ENCODE assay signal across 9 mouse cellular contexts in the genomic region with DNA sequence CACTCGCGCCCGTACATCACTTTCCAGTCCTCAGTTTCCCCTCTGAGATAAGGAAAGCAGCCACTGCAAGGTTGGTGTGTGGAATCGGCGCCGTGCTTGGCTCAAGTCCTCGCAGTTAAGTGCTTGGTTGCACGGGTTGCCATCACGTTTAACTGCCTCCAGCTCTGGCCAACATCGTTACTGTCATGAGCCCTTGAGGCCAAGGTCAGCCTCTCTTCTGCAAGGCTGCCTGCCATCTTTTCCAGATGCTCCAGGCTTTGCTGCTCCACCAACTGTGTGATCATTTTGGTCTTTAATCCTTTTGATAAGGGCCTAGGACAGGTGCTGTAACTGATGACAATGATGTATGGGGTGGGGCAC. TPM values are rescaled to one million over a fixed set of nuclear protein-coding genes. Genes with fewer than 3 reads are reported as not detected.
DNase-seq lines count a peak whose midpoint lies in the region; ATAC-seq and TF ChIP-seq lines count a peak whose summit lies in the region.
"Had no signal": no experiment of that assay in that cellular context is flagged by ENCODE, and none has a peak within 500 bp of the region (broad histone marks: within the 10 kb centered on the region; RNA-seq: fewer than 3 reads in every experiment).

No protein-coding gene starts in this region.

- H3K27me3 ChIP-seq in heart, adult 2 months (ENCODE audit: control insufficient read depth, insufficient read depth, low read length), result no peaks in the 10 kb centered on the region
- peaks cover 16% of the 10 kb centered on the region for H3K27me3 ChIP-seq in G1E (ENCODE audit: insufficient read depth, low read length)
- no peaks in the 10 kb centered on the region for H3K27me3 ChIP-seq in heart, embryonic 14.5 days (ENCODE audit: control insufficient read depth, insufficient read depth, low read length)
- peaks cover 26% of the 10 kb centered on the region for H3K27me3 ChIP-seq in midbrain, embryonic 10.5 days (ENCODE audit: low read depth, poor library complexity, severe bottlenecking)

- no peaks in the 10 kb centered on the region; the same call in 1 of the 2 replicates for H3K79me2 ChIP-seq in heart, adult 2 months (replicated peaks; ENCODE audit: control insufficient read depth, insufficient read depth, low read length)

- DNase-seq in heart, adult 2 months, result no peak
- no peak for DNase-seq in heart, postnatal 25 days (ENCODE audit: low spot score)
- no peak for DNase-seq in G1E (ENCODE audit: low spot score)
- peak; percentile 38 for DNase-seq in midbrain, embryonic 10.5 days (ENCODE audit: low spot score)
- no peak for DNase-seq in left cerebral cortex, adult 9 months (ENCODE audit: low spot score in 2 of 2)
- DNase-seq in thymus, postnatal 0 days (ENCODE audit: low spot score), result no peak

- peak overlapping the region; percentile 88 for H3K4me2 ChIP-seq in heart, embryonic 14.5 days (ENCODE audit: low read length)

- no peak for TF ChIP-seq POLR2A in heart, adult 2 months (IDR thresholded peaks at IDR 0.05; ENCODE audit: insufficient read depth, low read depth, low read length)

- TF ChIP-seq EP300 in heart, adult 2 months (IDR thresholded peaks at IDR 0.05; ENCODE audit: insufficient read depth, low read depth, low read length), result no peak

- H3K9ac ChIP-seq in heart, adult 2 months (ENCODE audit: low read depth, low read length), result peak overlapping the region; percentile 67
- H3K9ac ChIP-seq in heart, embryonic 14.5 days (ENCODE audit: low read length), result peak overlapping the region; percentile 89

- no peaks in the 10 kb centered on the region for H3K36me3 ChIP-seq in heart, adult 2 months (ENCODE audit: control insufficient read depth, insufficient read depth, low read length)
- H3K36me3 ChIP-seq in G1E (replicated peaks), result peaks cover 39% of the 10 kb centered on the region
- H3K36me3 ChIP-seq in heart, embryonic 14.5 days (ENCODE audit: control insufficient read depth, insufficient read depth, low read length), result peaks cover 13% of the 10 kb centered on the region
- peaks cover 35% of the 10 kb centered on the region for H3K36me3 ChIP-seq in midbrain, embryonic 10.5 days

- intact Hi-C loops in heart, adult 2 months (cut with DNase I), result loop anchor here (2.0 kb wide), 1 partner anchor 17 kb away; no protein-coding TSS in a partner anchor
- intact Hi-C loops in heart, postnatal 25 days (cut with DNase I), result no loop called here

- peaks cover 6% of the 10 kb centered on the region for H3K9me3 ChIP-seq in G1E (replicated peaks)
- no peaks in the 10 kb centered on the region for H3K9me3 ChIP-seq in heart, embryonic 14.5 days (ENCODE audit: control insufficient read depth, low read length)
- no peaks in the 10 kb centered on the region for H3K9me3 ChIP-seq in midbrain, embryonic 10.5 days (replicated peaks)

- under 1% methylated on average over 10 of the region's 10 CpGs for WGBS in heart, adult 2 months
- WGBS in heart, embryonic 14.5 days, result 1% methylated on average over 10 of the region's 10 CpGs
- 13% methylated on average over 10 of the region's 10 CpGs for WGBS in midbrain, embryonic 10.5 days

- TF ChIP-seq CTCF in heart, adult 2 months (IDR thresholded peaks at IDR 0.05), result no peak
- TF ChIP-seq CTCF in G1E (IDR thresholded peaks at IDR 0.05; ENCODE audit: low read depth, low read length), result no peak

- peaks cover 7% of the 10 kb centered on the region for H3K4me1 ChIP-seq in heart, adult 2 months (ENCODE audit: control insufficient read depth, insufficient read depth, low read length)
- peaks cover 52% of the 10 kb centered on the region for H3K4me1 ChIP-seq in G1E (ENCODE audit: insufficient read depth, low read depth, low read length)
- H3K4me1 ChIP-seq in heart, embryonic 14.5 days (ENCODE audit: control insufficient read depth in 2 of 2, insufficient read depth in 2 of 2, low read length in 2 of 2), result peaks cover 10 to 18% of the 10 kb centered on the region in 2 experiments
- H3K4me1 ChIP-seq in midbrain, embryonic 10.5 days, result peaks cover 38% of the 10 kb centered on the region

- no peak for ATAC-seq in G1E (ENCODE audit: extremely low read depth, insufficient number of reproducible peaks, low FRiP score, poor library complexity, severe bottlenecking)
- no peak for ATAC-seq in heart, embryonic 14.5 days (ENCODE audit: insufficient number of reproducible peaks, insufficient read depth, low FRiP score, low read depth)
- no peak for ATAC-seq in frontal cortex, adult (ENCODE audit: low TSS enrichment)

- H3K27ac ChIP-seq in heart, adult 2 months, result peak overlapping the region; percentile 93
- peak overlapping the region; percentile 87 to 89 for H3K27ac ChIP-seq in heart, embryonic 14.5 days (replicated peaks in 1 of 2; ENCODE audit: control insufficient read depth in 1 of 2, insufficient read depth in 1 of 2, low read depth in 2 of 2, low read length in 2 of 2)
- H3K27ac ChIP-seq in midbrain, embryonic 10.5 days (replicated peaks), result peak overlapping the region; percentile 96

- peak overlapping the region; percentile 91 for H3K4me3 ChIP-seq in heart, adult 2 months
- peak overlapping the region; percentile 95 for H3K4me3 ChIP-seq in G1E (ENCODE audit: low read depth, low read length)
- peak overlapping the region; percentile 65 to 72 for H3K4me3 ChIP-seq in heart, embryonic 14.5 days (ENCODE audit: control insufficient read depth in 1 of 2, insufficient read depth in 1 of 2, low read depth in 1 of 2, low read length in 2 of 2)
- peak overlapping the region; percentile 84 for H3K4me3 ChIP-seq in midbrain, embryonic 10.5 days

RNA-seq across cellular contexts. Expression of a gene that starts 0.7 kb away (rescaled TPM):
- total RNA-seq in heart, adult 2 months (2021), result 10 to 100 TPM; 22.0 to 27.3 TPM
- polyA plus RNA-seq in heart, adult 2 months (2012; rRNA removed), result 27.4 and 30.2 TPM in 2 replicates
- total RNA-seq in heart, postnatal 25 days (2021), result 10 to 100 TPM; 30.6 to 31.1 TPM
- 27.5 and 29.4 TPM in 2 replicates for total RNA-seq in G1E (2014; fragmentation: Nextera tagmentation)
- 18.9 and 26.0 TPM in 2 replicates for total RNA-seq in G1E (2017)
- 66.9 and 69.6 TPM in 2 replicates for polyA plus RNA-seq in G1E (2012)
- polyA plus RNA-seq in heart, embryonic 14.5 days (2014; fragmentation: Nextera tagmentation; extraction: Ambion mirVana), result 84.2 and 84.9 TPM in 2 replicates
- polyA plus RNA-seq in midbrain, embryonic 10.5 days (2016; fragmentation: Nextera tagmentation; extraction: Ambion mirVana), result 126 and 127 TPM in 2 replicates
- polyA plus RNA-seq in thymus, postnatal 0 days (2015; fragmentation: Nextera tagmentation; extraction: Ambion mirVana), result 48.5 and 50.4 TPM in 2 replicates

RNA-seq across cellular contexts. Expression of a gene that starts 4.8 kb away (rescaled TPM):
- total RNA-seq in heart, adult 2 months (2021), result 1 to 10 TPM in 1 of 2 experiments, under 1 TPM in 1; 0.52 to 1.3 TPM
- polyA plus RNA-seq in heart, adult 2 months (2012; rRNA removed), result 0.73 and 1.1 TPM in 2 replicates
- total RNA-seq in heart, postnatal 25 days (2021), result under 1 TPM; 0.26 to 0.70 TPM
- total RNA-seq in G1E (2014; fragmentation: Nextera tagmentation) (not detected in 2 replicates), G1E (2017) (0.29 and 0.33 TPM in 2 replicates)
- polyA plus RNA-seq in G1E (2012), result not detected in 2 replicates
- polyA plus RNA-seq in heart, embryonic 14.5 days (2014; fragmentation: Nextera tagmentation; extraction: Ambion mirVana), result 1.8 and 2.1 TPM in 2 replicates
- polyA plus RNA-seq in midbrain, embryonic 10.5 days (2016; fragmentation: Nextera tagmentation; extraction: Ambion mirVana), result 3.5 and 4.0 TPM in 2 replicates
- 0.90 and 1.1 TPM in 2 replicates for polyA plus RNA-seq in thymus, postnatal 0 days (2015; fragmentation: Nextera tagmentation; extraction: Ambion mirVana)

RNA-seq across cellular contexts. Expression of a gene that starts 21.9 kb away (rescaled TPM):
- total RNA-seq in heart, adult 2 months (2021), result 1 to 10 TPM; 7.8 to 8.1 TPM
- 12.8 and 13.6 TPM in 2 replicates for polyA plus RNA-seq in heart, adult 2 months (2012; rRNA removed)
- 1 to 10 TPM; 9.3 to 9.5 TPM for total RNA-seq in heart, postnatal 25 days (2021)
- total RNA-seq in G1E (2014; fragmentation: Nextera tagmentation) (14.6 and 17.9 TPM in 2 replicates), G1E (2017) (15.2 and 19.3 TPM in 2 replicates)
- 28.4 and 38.8 TPM in 2 replicates for polyA plus RNA-seq in G1E (2012)
- polyA plus RNA-seq in heart, embryonic 14.5 days (2014; fragmentation: Nextera tagmentation; extraction: Ambion mirVana), result 16.7 and 17.8 TPM in 2 replicates
- 43.9 and 45.8 TPM in 2 replicates for polyA plus RNA-seq in midbrain, embryonic 10.5 days (2016; fragmentation: Nextera tagmentation; extraction: Ambion mirVana)
- polyA plus RNA-seq in thymus, postnatal 0 days (2015; fragmentation: Nextera tagmentation; extraction: Ambion mirVana), result 37.8 and 44.3 TPM in 2 replicates

RNA-seq across cellular contexts. Expression of a gene that starts 26.5 kb away (rescaled TPM):
- total RNA-seq in heart, adult 2 months (2021), result under 1 TPM; 0.75 to 0.84 TPM
- 1.6 and 2.4 TPM in 2 replicates for polyA plus RNA-seq in heart, adult 2 months (2012; rRNA removed)
- total RNA-seq in heart, postnatal 25 days (2021), result 1 to 10 TPM in 1 of 2 experiments, under 1 TPM in 1; 0.61 to 1.9 TPM
- not detected in 2 replicates for total RNA-seq in G1E (2014; fragmentation: Nextera tagmentation)
- total RNA-seq in G1E (2017), result 0.23 TPM in 1 of 2 replicates, not detected in the other
- not detected in 2 replicates for polyA plus RNA-seq in G1E (2012)
- 33.2 and 47.0 TPM in 2 replicates for polyA plus RNA-seq in heart, embryonic 14.5 days (2014; fragmentation: Nextera tagmentation; extraction: Ambion mirVana)
- 22.3 and 29.5 TPM in 2 replicates for polyA plus RNA-seq in midbrain, embryonic 10.5 days (2016; fragmentation: Nextera tagmentation; extraction: Ambion mirVana)
- polyA plus RNA-seq in thymus, postnatal 0 days (2015; fragmentation: Nextera tagmentation; extraction: Ambion mirVana), result 0.60 and 0.91 TPM in 2 replicates
- total RNA-seq: hematopoietic stem cell, adult 5-6 weeks had no signal
